Mouse (Mus musculus) erythroblast, embryonic 14.5 days (primary cell): ENCODE data around the gene Gm28374. TPM values are rescaled to one million over a fixed set of nuclear protein-coding genes. Genes with fewer than 3 reads are reported as not detected.

ENCODE experiments used
- H3K27me3 ChIP-seq: 2 replicates; pipeline ENCODE4 v1.6.1; 2012; ENCODE audit warnings: inconsistent platforms; ENCODE audit not compliant: control insufficient read depth
- H3K36me3 ChIP-seq: 2 replicates; pipeline ENCODE4 v1.6.1; 2012; ENCODE audit warnings: mild to moderate bottlenecking, inconsistent platforms; ENCODE audit not compliant: control insufficient read depth
- H3K4me1 ChIP-seq: 2 replicates; pipeline ENCODE4 v1.6.1; 2012; ENCODE audit warnings: inconsistent platforms; ENCODE audit not compliant: control insufficient read depth
- H3K4me3 ChIP-seq: replicated peaks from 2 replicates; pipeline ENCODE3; 2012; ENCODE audit warnings: moderate library complexity, mild to moderate bottlenecking, inconsistent platforms
- H3K9me3 ChIP-seq: 2 replicates; pipeline ENCODE4 v1.6.1; 2012; ENCODE audit warnings: low read length, inconsistent platforms, mixed read lengths; ENCODE audit not compliant: control insufficient read depth
- GATA1 ChIP-seq: IDR thresholded peaks from 2 replicates; pipeline ENCODE4 v1.6.1; 2012; ENCODE audit warnings: low read length, inconsistent platforms, mixed read lengths
- TAL1 ChIP-seq: IDR thresholded peaks from 3 replicates; pipeline ENCODE4 v1.6.1; 2012; ENCODE audit warnings: low read length, inconsistent platforms, mixed read lengths
- polyA plus RNA-seq: library from polyadenylated mRNA; stranded (reverse); fragments of >175 nt; gene quantifications from 2 replicates; pipeline ENCODE4 v1.2.3, GENCODE M21; 2012

The Gm28374 gene
- polyA plus RNA-seq, 1 experiment: not detected

DNA sequence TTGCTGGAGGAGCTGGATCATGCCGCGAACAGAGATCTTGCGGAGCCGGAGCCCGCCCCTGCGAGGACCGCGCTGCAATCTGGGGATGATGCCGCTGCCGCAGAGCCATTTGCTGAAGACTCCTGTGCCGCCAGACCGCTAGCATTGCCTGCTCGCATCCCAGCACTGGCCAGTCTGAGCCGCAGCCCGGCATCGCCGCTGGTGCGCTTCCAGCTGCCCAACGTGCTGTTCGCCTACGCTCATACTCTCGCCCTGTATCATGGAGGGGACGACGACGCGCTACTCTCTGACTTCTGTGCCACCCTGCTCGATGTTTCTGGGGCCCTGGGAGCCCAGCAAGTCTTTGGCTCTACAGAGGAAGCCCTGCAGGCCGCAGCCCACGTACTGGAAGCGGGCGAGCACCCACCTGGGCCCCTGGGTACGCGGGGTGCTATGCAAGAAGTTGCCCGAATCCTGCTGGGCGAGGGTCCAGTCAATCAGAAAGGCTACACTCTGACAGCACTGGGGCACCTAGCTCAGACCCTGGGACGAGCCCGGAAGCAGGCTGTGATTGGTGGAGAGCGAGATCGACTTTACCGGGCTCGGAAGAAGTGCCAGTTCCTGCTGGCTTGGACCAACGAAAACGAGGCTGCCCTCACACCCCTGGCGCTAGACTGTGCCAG lies 20.3 kb downstream of the Gm28374 start:
- Histone ChIP-seq H3K4me3 (peak overlapping the region; percentile 70), H3K36me3 (peaks cover 35% of the 10 kb centered on the region), H3K4me1 (peaks cover 56% of the 10 kb centered on the region), H3K9me3 (no peaks in the 10 kb centered on the region), H3K27me3 (no peaks in the 10 kb centered on the region)
- no peak for TF ChIP-seq TAL1
- no peak for TF ChIP-seq GATA1

- Histone ChIP-seq H3K9me3 (no peaks in the 10 kb centered on the region), H3K4me3 (peak within 1 kb of the TSS; percentile 70), H3K27me3 (no peaks in the 10 kb centered on the region), H3K36me3 (peaks cover 42% of the 10 kb centered on the region), H3K4me1 (peaks cover 56% of the 10 kb centered on the region)
- TF ChIP-seq TAL1: no peak
- peak; percentile 81 for TF ChIP-seq GATA1
Measured at GRCm38 (mm10) chr19:6061021-6061533, 21.0 kb downstream of the Gm28374 start, which contains the start of gene Znhit2. Znhit2 (plus strand) TSS chr19:6061192.

DNA sequence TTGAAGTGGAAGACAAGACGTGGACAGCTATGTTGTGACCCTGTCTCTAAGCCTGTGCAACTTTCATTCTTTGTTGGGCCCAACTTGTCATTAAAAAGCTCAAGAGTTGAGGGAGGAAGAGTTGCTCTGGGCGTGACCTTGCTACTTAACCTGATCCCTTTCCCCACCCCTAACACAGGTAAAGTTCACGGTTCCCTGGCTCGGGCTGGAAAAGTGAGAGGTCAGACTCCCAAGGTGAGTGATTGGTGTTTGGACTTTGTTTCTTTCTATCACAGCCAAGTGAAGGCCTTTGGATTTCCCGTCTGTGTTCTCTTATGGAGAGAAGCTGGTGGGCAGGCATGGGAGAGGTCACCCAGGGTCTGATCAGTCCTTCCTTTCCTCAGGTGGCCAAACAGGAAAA lies 23.1 kb downstream of the Gm28374 start:
- Histone ChIP-seq H3K27me3 (no peaks in the 10 kb centered on the region), H3K9me3 (no peaks in the 10 kb centered on the region), H3K36me3 (peaks cover 60% of the 10 kb centered on the region), H3K4me3 (peak overlapping the region; percentile 100), H3K4me1 (peaks cover 64% of the 10 kb centered on the region)
- TF ChIP-seq TAL1: no peak

DNA sequence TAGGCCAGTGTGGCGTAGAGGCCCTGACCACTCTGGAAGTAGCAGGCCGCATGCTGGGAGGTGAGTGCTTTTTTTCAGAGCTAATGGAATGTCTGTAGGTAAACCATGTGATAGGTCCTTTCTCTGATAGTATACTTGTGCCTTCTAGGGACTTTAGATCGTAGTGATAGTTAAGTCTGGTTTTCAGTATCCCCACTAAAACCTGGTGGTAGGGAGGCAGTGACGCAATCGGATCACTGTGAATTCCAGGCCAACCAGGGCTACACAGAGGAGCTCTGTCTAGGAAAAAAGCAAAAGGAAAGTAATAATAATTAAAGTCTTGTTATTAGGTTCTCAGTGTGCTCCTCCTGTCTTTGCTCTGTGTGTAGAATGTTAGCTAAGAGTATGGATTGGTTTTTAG lies 23.5 kb downstream of the Gm28374 start:
- Histone ChIP-seq H3K4me1 (peaks cover 61% of the 10 kb centered on the region), H3K4me3 (peak overlapping the region; percentile 100), H3K36me3 (peaks cover 60% of the 10 kb centered on the region), H3K9me3 (no peaks in the 10 kb centered on the region), H3K27me3 (no peaks in the 10 kb centered on the region)
- TF ChIP-seq TAL1: no peak
- no peak for TF ChIP-seq GATA1

GRCm38 (mm10) chr19:6057313-6058096 lies 24.6 kb downstream of the Gm28374 start, which contains the start of the genes Mrpl49 and Fau:
Mrpl49 (minus strand) TSS chr19:6057785.
Fau (plus strand) TSS chr19:6057844.
- peak within 1 kb of the TSS; percentile 100 for H3K4me3 ChIP-seq
- no peaks in the 10 kb centered on the region for H3K27me3 ChIP-seq
- peaks cover 56% of the 10 kb centered on the region for H3K4me1 ChIP-seq
- no peaks in the 10 kb centered on the region for H3K9me3 ChIP-seq
- H3K36me3 ChIP-seq: peaks cover 62% of the 10 kb centered on the region
- TF ChIP-seq GATA1 (no peak), TAL1 (no peak)

- peak overlapping the region; percentile 100 for H3K4me3 ChIP-seq
- TF ChIP-seq TAL1 (no peak), GATA1 (no peak)
- H3K9me3 ChIP-seq: no peaks in the 10 kb centered on the region
- H3K36me3 ChIP-seq: peaks cover 66% of the 10 kb centered on the region
- H3K27me3 ChIP-seq: no peaks in the 10 kb centered on the region
- peaks cover 48% of the 10 kb centered on the region for H3K4me1 ChIP-seq
Measured at GRCm38 (mm10) chr19:6056696-6057095, 25.4 kb downstream of the Gm28374 start.

DNA sequence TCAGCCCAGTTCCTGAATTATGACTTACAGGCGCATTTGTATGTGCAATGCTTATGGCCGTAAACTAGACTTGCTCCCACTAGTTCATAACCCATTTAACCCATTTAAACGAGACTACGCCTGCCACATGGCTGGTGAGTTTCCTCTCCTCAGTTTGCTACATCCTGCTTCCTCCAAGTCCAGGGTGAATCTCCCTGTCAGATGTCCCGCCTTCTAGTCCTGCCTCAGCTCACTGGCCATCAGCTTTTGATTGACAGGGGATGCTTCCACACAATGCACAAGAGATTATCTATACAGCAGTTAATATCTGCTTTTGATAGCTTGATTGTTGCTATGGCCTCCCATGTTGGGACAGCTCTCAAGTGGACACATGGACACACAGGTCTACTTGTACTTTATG lies 27.8 kb downstream of the Gm28374 start:
- TF ChIP-seq GATA1: no peak
- no peak for TF ChIP-seq TAL1
- peaks cover 52% of the 10 kb centered on the region for H3K4me1 ChIP-seq
- H3K4me3 ChIP-seq: no peak overlapping the region
- no peaks in the 10 kb centered on the region for H3K27me3 ChIP-seq
- H3K9me3 ChIP-seq: no peaks in the 10 kb centered on the region
- peaks cover 89% of the 10 kb centered on the region for H3K36me3 ChIP-seq

GRCm38 (mm10) chr19:6052516-6052915 lies 29.5 kb downstream of the Gm28374 start:
- H3K36me3 ChIP-seq: peaks cover 91% of the 10 kb centered on the region
- peaks cover 61% of the 10 kb centered on the region for H3K4me1 ChIP-seq
- no peaks in the 10 kb centered on the region for H3K9me3 ChIP-seq
- H3K4me3 ChIP-seq: no peak overlapping the region
- H3K27me3 ChIP-seq: no peaks in the 10 kb centered on the region
- TF ChIP-seq GATA1 (no peak), TAL1 (no peak)
